Mouse (Mus musculus) cerebellum, adult 2 months (tissue): ENCODE data around the gene Xpo4.

Experiments used
- CTCF ChIP-seq: fragments of 200-500 bp; IDR thresholded peaks from 2 replicates; pipeline ENCODE4 v1.5.1; 2011; ENCODE audit warnings: low read depth, mild to moderate bottlenecking, control low read depth, low read length, moderate library complexity, borderline replicate concordance; ENCODE audit not compliant: insufficient read depth
- POLR2A ChIP-seq: fragments of 200-500 bp; IDR thresholded peaks from 2 replicates; pipeline ENCODE4 v1.6.1; 2011; ENCODE audit warnings: low read length, control low read depth, borderline replicate concordance; ENCODE audit not compliant: insufficient read depth

DNA sequence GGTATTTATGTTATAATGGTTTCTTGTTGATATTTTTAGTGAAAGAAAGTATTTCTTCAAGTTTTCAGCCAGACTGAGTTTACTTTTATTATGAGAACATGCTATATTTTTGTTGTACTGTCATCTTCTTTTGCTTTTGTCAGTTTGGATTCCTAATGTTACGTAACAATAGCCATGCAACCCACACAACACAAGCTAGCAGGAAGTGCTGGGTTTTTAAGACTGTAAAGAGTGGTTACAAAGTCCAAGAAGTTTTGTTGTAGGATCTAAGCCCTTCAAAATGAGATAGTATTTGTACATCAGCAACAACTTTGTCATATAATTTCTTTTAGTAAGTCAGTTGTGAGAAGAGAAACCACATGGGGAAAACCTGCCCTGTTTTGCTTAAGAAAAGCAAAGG lies 47.6 kb downstream of the Xpo4 start:
- TF ChIP-seq POLR2A (no peak), CTCF (no peak)
